Mouse (Mus musculus) layer of hippocampus, postnatal 25 days (tissue): ENCODE data around the gene Tead1. TPM values are rescaled to one million over a fixed set of nuclear protein-coding genes. Genes with fewer than 3 reads are reported as not detected.

Experiments used
- DNase-seq, 2 experiments: peaks; one replicate each; pipeline ENCODE4 v3.0.0; 2022; ENCODE audit warnings: mixed read lengths in 2 of 2, low spot score in 1 of 2; ENCODE audit errors: extremely low spot score in 1 of 2
- total RNA-seq, 2 experiments: library from RNA; stranded (reverse); gene quantifications; 2 replicates each; pipeline ENCODE4 v1.2.3; 2021

Gene Tead1
- total RNA-seq, 2 experiments from 2014 or later, result 19.6 to 28.6 TPM

DNA sequence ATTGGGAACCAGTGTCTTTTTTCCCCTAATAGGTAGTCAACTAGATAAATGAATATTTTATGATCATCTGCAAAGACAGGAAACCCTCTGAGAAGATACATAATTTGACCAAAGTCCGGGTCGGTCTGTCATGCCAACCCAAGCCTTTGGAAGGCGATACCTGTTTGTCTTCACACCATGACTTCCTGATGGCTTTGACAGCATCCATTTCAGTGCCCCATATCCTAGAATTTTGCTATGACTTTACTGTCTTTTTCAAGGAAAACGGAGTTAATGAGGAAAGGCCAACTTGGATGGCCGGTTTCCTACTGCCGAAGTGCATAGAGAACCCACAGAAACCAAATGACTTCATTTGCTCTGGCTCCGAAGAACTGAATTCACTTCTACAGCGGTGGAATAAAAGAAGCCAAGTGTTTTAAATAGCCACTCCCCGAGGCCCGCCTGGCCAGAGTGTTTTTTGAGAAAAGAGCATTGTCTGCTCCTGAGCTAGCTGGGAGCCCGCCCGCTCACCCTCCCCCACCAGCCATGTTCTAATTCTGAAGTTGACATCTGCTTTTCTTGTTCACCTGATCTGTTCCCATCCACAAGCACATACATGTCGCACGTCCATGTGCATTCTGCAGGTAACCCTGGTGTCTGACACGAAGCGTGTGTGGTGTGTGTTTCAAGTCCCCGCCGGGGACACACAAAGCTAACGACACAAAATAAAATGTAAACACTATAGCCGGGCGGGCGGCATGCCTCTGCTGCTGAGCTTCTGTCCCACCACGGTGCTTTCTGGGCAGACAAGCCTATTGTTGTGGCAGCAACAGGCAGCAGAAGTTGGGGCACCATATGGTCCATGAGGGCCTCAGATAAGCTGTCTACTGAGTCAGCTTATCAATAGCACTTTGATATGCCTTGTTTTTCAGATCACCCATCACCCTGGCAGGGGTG is 5.8 kb downstream of the Tead1 start:
- no peak for DNase-seq

DNA sequence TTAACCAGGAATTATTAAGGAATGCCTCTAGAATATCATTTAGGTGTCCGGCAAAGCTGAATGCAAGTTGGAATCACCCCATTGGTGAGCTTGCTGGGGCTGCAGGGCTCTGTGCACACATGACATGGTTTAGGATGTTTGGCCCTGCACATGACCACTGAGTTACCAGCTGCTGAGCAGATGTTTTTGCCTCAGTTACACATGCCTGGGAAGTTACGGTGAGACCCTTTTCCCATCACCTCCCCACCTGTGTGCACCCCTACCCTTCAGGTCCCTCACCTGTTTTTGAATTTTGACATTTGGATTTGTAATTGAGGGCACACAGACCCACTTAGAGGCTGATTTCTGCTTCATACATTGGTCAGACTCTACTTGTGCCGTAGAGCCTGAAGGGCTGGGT is 6.9 kb downstream of the Tead1 start:
- DNase-seq, result no peak

DNA sequence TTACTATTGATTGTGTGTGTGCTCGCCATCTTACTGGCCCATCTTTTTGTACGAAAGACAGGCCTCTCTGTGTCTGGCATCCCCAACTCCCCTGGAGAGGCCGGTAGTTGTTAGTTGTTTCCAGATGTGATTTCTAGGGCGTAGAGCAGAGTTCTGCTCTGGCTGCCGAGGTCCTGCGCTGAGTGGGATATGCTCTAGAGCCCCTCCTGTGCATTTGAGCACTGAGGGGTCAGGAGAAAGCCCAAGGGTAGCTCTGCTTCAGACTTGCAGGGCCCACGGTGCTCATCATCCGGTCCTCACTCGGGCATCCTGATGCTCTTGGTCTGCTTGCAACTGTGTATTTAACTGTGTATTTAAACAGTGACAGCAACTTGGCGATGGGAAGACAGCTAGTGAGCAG is 7.5 kb downstream of the Tead1 start:
- DNase-seq, result no peak

DNA sequence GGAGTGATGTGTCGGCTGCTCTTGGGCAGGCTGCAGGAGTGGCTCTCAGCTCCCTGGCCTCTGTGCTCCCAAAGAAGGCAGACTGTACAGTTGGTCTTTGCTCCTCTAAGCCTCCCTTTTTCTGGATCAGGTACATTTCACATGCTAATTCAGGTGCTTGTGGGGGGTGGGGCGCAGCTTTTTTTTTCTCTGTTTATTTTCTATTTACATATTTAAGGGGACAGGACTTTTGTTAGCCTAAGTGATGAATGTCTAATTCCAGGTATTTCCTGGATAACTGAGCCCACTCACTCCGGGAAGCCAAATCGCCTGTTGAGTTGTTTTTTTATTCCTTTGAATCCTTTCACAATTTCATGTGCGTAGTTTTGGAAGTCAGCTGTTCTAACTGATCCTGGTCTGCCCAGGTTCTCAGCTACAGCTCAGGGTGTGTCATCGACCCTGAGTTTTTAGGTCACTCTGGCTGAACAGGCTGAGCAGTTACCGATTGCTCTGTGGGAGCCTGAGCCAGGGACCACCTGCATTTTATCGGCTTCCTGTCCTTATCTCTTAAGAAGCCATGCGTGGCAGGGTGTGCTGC is 9.4 kb downstream of the Tead1 start:
- DNase-seq, result no peak

DNA sequence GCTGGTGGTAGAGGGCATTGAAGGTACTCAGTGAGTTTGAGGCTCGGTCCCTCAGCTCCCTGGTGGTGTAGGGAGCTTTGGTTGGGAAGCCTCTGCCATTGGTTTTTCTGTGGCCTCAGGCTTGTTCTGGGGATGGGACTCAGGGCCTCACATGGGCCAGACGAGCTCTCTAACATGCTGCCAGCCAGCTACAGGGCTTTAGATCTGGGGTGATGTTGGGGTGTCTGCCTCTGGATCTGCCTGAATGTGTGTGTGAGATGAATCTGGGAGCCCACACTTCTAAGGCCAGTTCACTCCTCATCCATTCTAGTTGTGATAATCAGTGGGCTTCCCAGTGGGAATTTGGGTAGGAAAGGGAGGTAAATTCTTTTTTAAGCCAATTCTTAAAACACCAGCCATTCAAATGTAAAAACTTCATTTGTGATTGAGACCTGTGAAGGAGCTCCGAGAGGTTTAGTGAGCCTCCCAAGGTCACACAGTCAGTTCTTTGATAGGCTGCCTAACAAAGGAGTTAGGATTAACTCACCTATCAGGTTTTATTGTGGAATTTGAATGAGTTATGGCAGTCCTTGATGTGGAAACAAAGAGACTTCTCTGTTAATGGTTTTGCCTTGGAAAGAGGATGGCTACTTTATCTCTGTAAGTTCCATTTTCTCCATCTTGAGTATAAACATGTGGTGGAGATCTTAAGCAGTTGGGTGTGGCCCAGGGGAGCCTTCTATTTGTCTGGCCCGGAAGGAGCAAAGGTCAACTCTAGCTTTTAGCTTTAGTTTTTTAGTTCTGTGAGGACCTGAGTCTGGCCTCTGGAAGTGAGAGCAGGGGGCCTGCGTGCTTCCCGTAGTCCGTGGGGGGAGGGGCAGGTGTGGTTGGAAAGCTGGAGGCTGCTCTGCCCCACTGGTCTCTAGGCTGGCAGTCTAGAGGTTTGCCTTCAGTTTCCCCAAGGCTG is 12.0 kb downstream of the Tead1 start:
- no peak for DNase-seq

DNA sequence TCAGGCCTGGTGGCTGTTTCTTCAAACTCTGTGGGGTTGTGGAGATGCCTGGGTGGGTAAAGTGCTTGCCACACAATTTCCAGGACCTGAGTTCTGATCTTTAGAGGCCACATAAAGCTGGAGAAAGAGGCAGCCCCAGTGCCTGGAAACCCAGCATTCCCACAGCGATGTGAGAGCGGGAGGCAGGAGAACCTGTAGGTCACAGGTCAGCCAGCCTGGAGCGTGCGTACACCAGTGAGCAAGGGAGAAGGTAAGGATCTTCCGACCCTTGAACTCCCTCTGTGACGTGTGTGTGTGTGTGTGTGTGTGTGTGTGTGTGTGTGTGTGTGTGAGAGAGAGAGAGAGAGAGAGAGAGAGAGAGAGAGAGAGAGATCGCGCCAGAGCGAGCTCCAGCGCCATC is 14.4 kb downstream of the Tead1 start:
- DNase-seq, result no peak

DNA sequence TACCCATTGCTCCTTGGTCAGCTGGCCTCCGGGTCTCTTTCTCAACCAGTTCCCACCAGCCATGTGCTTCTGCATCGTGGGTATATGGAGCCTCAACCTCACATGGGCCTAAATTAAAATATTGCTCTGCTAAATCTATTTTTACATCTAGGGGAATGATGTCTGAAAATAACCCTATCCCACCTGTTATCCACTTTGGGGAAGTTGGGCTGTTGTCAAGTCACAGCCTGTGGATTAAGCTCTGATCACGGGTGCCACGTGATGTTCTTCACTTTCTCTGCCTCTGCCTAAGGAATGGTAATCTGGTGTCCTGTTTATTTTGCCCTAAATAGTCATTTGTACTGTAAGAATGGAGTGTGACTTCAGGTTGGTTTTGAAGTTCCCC is 17.7 kb downstream of the Tead1 start:
- DNase-seq, result no peak

DNA sequence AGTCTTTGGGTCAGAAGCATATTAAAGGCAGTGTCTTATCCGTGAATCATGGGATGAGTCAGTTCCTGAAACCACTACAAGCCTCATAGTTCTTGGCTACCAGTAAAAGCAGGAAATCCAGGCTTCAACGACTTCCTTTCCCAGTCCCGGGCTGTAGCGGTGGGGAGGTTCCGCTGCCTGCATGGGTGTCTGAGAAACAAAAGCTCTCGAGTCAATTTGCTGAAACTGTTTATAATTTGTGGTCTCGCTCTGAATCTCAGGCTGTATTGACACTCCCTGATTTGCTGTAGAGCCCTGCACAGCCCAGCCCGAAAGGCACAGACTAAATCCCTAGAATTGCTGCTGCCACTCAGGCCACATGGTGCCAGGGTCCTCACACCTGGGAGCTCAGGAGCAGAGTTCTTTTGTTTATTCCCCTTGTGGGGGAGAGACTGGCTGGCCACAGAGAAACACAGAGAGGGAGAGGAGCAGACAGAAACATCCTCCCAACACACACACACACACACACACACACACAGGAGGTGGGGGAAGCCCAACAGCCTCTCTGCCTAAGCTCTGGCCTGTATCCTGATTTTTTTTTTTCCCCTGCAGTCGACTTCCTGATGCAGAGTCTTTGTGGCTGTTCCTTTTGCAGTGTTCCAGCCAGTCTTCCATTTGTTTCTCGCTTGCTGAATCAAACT is 18.2 kb downstream of the Tead1 start:
- DNase-seq, result no peak

DNA sequence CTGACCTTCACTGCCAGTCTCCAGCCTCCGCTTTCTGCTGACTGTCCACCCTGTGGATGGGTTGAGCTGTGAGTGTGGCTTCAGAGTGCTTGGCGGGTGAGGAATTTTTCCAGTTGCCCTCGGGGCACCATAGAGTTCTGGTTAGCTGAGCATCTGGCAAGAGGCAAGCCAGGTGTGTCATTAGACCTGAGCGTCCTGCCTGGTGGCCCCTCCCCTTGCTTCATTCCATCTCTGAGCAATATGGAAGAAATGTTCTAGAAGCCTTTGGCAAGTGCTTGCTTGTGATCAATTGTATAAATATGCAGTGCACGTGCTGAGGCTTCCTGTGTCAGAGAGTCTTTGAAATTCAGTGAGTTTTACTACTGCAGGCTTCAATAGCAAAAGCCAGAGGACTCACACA is 21.0 kb downstream of the Tead1 start:
- DNase-seq, result no peak

DNA sequence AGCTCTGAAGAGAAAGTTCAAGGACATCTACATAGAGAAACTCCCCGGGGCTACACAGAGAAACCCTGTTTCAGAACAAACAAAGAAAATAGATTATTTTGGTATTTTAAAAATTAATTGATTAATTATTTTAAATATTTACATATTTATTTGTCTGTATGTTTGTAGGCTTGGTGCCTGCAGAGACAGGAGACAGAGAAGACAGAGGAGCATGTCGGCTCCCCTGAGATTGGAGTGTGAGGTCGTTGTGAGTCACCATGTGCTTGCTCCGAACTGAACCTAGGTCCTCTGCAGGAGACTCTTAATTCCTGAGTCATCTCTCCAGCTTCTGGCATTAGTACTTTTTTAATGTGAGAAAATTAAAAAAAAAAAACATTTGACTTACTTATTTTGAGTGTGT is 24.2 kb downstream of the Tead1 start:
- no peak for DNase-seq

DNA sequence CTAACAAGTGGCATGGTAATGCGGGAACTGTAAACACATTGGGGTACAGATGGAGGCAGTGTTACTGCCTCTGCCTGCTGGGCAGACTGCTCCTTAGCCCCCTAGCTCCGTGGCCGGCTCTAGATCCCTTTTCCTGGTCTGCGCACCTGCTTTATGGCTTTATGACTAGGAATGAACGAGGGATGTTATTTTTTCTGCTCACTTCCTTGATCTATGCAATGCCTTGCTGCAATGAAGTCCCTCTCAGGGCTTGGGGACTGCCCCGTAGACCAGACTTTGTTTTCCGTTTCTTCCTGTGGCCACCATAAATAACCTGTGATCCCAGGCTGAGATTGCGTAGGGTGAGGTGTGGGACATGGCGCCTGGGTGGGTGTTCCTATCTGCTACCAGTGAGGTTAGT is 26.8 kb downstream of the Tead1 start:
- DNase-seq, result no peak

DNA sequence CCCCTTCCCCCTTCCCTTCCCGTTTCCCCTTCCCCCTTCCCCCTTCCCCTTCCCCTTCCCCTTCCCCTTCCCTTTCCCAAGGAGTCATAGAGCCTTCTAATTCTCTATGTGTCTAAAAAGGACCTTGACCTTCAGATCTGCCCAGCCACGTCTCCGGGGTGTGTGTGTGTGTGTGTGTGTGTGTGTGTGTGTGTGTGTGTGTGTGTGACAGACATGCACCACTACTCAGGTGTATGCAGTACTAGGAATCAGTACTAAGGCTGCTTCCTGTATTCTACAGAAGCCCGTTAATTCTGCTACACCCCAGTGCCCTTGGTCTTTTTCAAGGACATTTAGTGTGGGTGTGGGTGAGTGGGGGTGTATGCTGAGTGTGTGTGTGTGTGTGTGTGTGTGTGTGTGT is 27.6 kb downstream of the Tead1 start:
- no peak for DNase-seq

DNA sequence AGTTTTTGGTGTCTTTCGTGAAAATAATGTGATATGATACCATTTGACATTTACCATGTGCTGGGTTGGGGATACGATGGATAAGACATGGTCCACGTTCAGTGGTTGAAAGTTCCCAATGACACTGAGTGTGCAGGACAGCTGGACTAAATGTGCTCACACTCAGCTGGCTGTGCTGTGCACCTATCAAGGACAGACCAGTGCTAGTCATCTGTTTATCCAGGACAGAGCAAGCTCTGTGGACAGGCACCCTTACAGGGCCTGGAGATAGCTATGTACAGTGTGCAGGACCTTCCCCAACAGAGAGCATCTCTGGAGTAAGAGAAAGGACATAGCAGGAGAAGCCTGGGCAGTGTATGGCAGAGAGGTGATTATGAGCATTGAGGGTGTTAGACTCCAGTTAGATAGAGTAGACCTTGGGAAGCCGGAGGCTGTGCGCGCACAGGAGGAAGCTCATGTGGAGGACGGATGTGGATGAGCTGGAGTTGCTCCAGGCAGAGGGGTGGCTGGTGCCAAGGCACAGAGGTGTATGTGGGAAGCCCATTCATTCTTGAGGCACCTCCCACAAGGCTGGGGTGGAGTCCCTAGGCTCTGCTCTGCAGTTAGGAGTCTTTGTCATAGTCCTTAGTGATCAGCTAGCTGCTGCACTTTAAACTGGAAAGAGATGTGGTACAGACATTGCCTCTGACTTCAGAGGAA is 31.4 kb downstream of the Tead1 start:
- no peak for DNase-seq

DNA sequence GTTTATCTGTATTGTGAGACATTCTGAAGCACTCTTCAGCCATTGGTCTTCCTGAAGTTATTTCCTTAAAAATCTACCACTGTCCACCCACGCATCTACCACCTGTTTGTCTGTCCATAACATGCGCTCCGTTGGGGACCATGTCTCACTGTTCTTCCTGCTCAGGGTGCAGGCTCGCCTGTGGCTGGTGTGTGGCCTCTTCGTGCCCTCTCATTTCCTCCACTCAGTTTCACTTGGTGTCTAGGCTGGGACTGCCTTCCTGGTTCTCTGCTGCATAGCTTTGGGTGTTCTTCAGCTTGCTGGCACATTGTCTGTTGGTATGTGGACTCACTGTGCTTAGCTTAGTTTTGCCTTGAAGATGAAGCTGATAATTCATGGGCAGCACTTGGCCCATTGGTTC is 32.9 kb downstream of the Tead1 start:
- DNase-seq, result no peak

DNA sequence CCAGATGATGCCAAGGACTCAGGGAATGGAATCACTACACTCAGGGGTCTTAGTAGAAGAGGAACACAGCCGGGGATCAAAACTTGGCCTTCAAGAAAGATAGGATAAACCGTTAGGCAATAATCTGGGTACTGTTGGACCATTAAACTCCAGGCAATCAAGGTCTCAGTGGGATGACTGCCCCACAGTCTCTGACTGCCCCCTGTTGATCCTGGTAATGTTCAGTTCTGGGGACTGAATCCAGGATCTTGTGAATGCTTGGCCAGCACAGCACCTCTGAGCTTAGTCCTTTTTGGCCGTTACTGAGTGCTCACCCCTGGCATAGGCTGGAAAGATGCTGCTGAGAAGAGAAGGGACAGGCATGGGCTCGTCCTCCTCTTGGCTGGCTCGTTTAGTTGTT is 34.4 kb downstream of the Tead1 start:
- no peak for DNase-seq

DNA sequence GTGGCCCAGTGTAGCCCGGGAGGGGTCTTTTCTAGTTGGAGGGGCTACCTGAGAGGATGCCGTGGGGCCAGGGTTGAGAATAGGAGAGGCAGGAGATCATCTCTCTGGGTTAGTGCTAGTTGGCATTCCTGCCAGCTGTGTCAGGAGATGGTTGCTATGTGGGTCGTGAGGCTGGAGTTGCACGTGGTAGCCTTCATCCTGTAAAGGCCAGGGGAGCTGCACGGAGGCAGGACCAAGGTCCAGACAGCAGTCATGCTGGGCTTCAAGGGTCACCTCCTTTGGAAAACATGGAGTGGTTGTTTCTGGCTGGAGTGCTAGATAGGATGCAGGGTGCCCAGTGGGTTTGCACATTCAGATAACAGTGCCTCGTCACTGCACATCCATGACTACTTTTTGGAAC is 35.7 kb downstream of the Tead1 start:
- DNase-seq, result no peak

DNA sequence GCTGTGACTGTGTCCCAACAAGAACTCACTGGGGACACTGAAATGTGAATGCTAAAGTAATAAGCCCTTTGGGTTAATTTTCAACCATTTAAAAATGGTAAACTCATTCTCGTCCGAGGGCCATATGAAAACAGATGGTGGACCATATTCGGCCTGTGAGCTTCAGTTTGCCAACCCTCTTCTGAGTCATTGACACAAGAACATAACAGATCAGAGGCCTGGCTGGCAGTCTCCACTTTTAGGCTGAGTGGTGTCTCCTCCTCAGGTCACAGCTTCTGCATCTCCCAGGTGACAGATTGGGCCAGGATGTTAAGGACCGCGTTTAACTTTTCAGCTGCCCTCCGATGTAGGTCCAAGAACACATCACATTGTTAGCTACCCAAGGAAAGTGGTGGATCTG is 37.6 kb downstream of the Tead1 start:
- DNase-seq, result no peak

DNA sequence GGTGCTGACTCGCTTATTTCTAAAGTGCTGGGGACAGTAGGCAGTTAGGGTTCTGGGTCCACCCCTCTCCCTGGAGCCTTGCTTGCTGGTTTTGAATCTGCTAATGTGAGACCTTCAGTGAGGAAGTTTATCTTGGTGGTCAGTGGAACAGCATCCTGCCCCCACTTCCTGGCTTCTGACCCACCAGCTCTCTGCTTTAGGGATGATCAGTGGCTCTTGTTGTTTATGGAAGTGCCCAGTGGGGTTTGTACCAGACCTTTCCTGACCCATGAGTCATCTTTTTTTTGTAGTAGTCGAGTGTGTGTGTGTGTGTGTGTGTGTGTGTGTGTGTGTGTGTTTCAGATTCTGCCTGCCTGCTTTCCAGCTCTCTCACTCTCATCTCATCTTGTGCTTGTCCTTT is 38.6 kb downstream of the Tead1 start:
- DNase-seq, result no peak

DNA sequence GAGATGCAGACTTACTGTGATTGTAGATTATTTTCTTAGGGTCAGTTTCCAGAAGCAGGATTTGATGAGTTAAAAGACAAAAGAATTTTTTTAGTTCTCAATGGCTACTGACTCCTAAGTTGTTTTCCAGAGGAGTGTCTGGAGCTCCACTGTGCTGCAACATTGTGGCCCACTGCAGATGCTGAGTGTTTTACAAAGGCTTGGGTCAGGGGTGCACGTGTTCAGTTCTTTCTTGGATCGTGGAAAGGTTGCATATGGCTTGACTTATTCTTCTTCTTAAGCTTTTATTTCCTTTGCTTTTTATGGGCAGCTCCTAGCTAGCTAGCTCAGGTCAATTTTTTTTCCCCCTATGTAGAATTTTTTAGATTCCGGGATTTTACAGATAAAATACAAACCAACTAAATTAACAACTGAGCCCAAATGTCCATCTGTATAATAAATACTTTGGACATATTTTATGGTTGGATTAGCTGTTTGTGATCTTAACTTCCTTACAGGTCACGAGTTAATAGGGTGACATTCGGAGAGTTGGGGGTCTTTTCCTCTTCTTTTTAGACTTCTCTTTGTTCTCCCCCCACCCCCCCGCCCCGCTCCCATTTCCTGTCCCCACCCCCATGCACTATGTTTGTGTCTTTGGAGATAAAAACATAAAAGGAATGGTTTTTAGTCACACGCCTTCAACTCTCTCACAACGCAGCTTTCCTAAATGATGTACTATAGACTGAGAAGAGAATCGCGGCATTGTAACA is 40.5 kb downstream of the Tead1 start:
- DNase-seq, result no peak
